Mouse (Mus musculus): Measurements from ENCODE around the gene Ablim1. TPM values are rescaled to one million over a fixed set of nuclear protein-coding genes. Genes with fewer than 3 reads are reported as not detected.
A peak's percentile ranks its signal among the peaks of the same experiment; 100 is the strongest.

Ablim1 gene
- polyA plus RNA-seq, 1 experiment from 2014 or later, result 62.0 TPM

GRCm38 (mm10) chr19:57279666-57280065 is 35.1 kb downstream of the Ablim1 start:
- 78% methylated on average over 4 of the region's 4 CpGs for WGBS
- no peak overlapping the region for H3K27ac ChIP-seq (replicated peaks)
- DNase-seq (ENCODE audit: low spot score) (no peak), ATAC-seq (ENCODE audit: low FRiP score, low TSS enrichment) (no peak)
- no peaks in the 10 kb centered on the region for H3K9me3 ChIP-seq (ENCODE audit: control insufficient read depth, low read length)
- H3K36me3 ChIP-seq (ENCODE audit: control insufficient read depth, insufficient read depth, low read length), result no peaks in the 10 kb centered on the region
- no peaks in the 10 kb centered on the region for H3K27me3 ChIP-seq (ENCODE audit: control insufficient read depth, insufficient read depth, low read length)
- H3K9ac ChIP-seq (ENCODE audit: low read length), result no peak overlapping the region
- H3K4me3 ChIP-seq (ENCODE audit: low read depth, low read length), result no peak overlapping the region
- TF ChIP-seq CTCF (IDR thresholded peaks at IDR 0.05; ENCODE audit: low read depth) (no peak), EP300 (optimal IDR thresholded peaks at IDR 0.05) (no peak)
- 0 out of 2 replicates have a peak, but pooled peaks cover 3% of the 10 kb centered on the region for H3K4me1 ChIP-seq (replicated peaks; ENCODE audit: control insufficient read depth, insufficient read depth)
- H3K4me2 ChIP-seq (replicated peaks; ENCODE audit: low read depth), result no peak overlapping the region

DNA sequence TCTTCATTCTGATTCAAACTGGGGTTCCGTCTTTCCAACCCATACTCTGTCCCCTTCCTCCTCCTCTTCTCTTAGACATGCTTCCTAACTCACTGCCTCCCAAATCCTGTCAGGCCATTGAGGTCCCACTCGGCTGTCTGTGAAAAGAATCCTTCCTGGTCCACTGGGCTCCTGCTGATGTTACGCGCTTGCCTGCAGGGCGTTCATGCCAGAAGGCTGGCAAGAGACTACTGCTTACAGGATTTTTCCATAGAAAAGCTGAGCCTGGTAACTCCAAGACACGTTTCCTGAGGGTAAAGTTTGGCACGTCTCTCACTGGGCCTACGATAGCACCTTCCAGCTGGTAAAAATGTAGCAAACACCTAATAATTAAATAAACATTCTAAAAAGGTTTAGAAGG is 36.5 kb downstream of the Ablim1 start:
- DNase-seq (ENCODE audit: low spot score), result no peak
- no peaks in the 10 kb centered on the region for H3K36me3 ChIP-seq (ENCODE audit: control insufficient read depth, insufficient read depth, low read length)
- no peak overlapping the region for H3K4me2 ChIP-seq (replicated peaks; ENCODE audit: low read depth)
- H3K4me3 ChIP-seq (ENCODE audit: low read depth, low read length), result no peak overlapping the region
- H3K9me3 ChIP-seq (ENCODE audit: control insufficient read depth, low read length), result no peaks in the 10 kb centered on the region
- H3K9ac ChIP-seq (ENCODE audit: low read length), result no peak overlapping the region
- peaks cover 3% of the 10 kb centered on the region; the same call in 1 of the 2 replicates for H3K4me1 ChIP-seq (replicated peaks; ENCODE audit: control insufficient read depth, insufficient read depth)
- H3K27me3 ChIP-seq (ENCODE audit: control insufficient read depth, insufficient read depth, low read length), result no peaks in the 10 kb centered on the region
- 84% methylated on average over 8 of the region's 8 CpGs for WGBS
- TF ChIP-seq CTCF (IDR thresholded peaks at IDR 0.05; ENCODE audit: low read depth) (no peak), EP300 (optimal IDR thresholded peaks at IDR 0.05) (no peak)
- no peak for ATAC-seq (ENCODE audit: low FRiP score, low TSS enrichment)
- no peak overlapping the region for H3K27ac ChIP-seq (replicated peaks)

DNA sequence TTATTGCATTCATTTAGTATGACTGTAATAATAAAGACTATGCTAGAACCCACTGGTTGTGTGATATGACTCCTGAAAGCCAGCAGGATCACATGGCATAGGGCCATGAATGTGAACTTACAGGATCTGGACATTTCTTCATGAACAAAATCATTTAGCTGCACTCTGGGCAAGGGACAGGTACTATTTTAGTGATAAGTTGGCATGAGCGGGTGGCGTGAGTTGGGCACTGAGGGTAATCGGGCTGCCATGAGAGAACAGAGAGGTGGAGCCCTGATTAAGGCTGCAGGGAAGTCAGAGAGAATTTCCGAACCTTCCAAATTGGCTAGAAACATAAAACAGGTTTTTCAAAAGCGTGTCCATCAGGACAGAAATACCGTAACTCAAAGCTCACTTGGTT is 37.7 kb downstream of the Ablim1 start:
- TF ChIP-seq EP300 (optimal IDR thresholded peaks at IDR 0.05), result no peak
- no peak for TF ChIP-seq CTCF (IDR thresholded peaks at IDR 0.05; ENCODE audit: low read depth)
- DNase-seq (ENCODE audit: low spot score), result no peak
- H3K4me2 ChIP-seq (replicated peaks; ENCODE audit: low read depth), result no peak overlapping the region
- no peaks in the 10 kb centered on the region for H3K36me3 ChIP-seq (ENCODE audit: control insufficient read depth, insufficient read depth, low read length)
- H3K4me1 ChIP-seq (replicated peaks; ENCODE audit: control insufficient read depth, insufficient read depth), result peaks cover 3% of the 10 kb centered on the region; the same call in 1 of the 2 replicates
- no peaks in the 10 kb centered on the region for H3K27me3 ChIP-seq (ENCODE audit: control insufficient read depth, insufficient read depth, low read length)
- ATAC-seq (ENCODE audit: low FRiP score, low TSS enrichment), result no peak
- no peak overlapping the region for H3K4me3 ChIP-seq (ENCODE audit: low read depth, low read length)
- 82% methylated on average over 6 of the region's 6 CpGs for WGBS
- no peak overlapping the region for H3K27ac ChIP-seq (replicated peaks)
- H3K9ac ChIP-seq (ENCODE audit: low read length), result no peak overlapping the region
- H3K9me3 ChIP-seq (ENCODE audit: control insufficient read depth, low read length), result no peaks in the 10 kb centered on the region

- no peaks in the 10 kb centered on the region for H3K9me3 ChIP-seq (ENCODE audit: control insufficient read depth, low read length)
- H3K4me3 ChIP-seq (ENCODE audit: low read depth, low read length), result peak overlapping the region; percentile 24; the same call in 1 of the 2 replicates
- H3K4me2 ChIP-seq (replicated peaks; ENCODE audit: low read depth), result peak overlapping the region; percentile 53
- no peak overlapping the region; the same call in 1 of the 2 replicates for H3K9ac ChIP-seq (ENCODE audit: low read length)
- H3K36me3 ChIP-seq (ENCODE audit: control insufficient read depth, insufficient read depth, low read length), result no peaks in the 10 kb centered on the region
- no peak for TF ChIP-seq EP300 (optimal IDR thresholded peaks at IDR 0.05)
- TF ChIP-seq CTCF (IDR thresholded peaks at IDR 0.05; ENCODE audit: low read depth), result no peak
- 12% methylated on average over 15 of the region's 15 CpGs for WGBS
- ATAC-seq (ENCODE audit: low FRiP score, low TSS enrichment) (peak; percentile 27; the same call in 1 of the 2 replicates), DNase-seq (ENCODE audit: low spot score) (peak; percentile 29)
- H3K4me1 ChIP-seq (replicated peaks; ENCODE audit: control insufficient read depth, insufficient read depth), result peaks cover 3% of the 10 kb centered on the region; the same call in 1 of the 2 replicates
- H3K27me3 ChIP-seq (ENCODE audit: control insufficient read depth, insufficient read depth, low read length), result no peaks in the 10 kb centered on the region
- peak overlapping the region; percentile 56 for H3K27ac ChIP-seq (replicated peaks)
Measured at GRCm38 (mm10) chr19:57275166-57275953, 39.4 kb downstream of the Ablim1 start.

DNA sequence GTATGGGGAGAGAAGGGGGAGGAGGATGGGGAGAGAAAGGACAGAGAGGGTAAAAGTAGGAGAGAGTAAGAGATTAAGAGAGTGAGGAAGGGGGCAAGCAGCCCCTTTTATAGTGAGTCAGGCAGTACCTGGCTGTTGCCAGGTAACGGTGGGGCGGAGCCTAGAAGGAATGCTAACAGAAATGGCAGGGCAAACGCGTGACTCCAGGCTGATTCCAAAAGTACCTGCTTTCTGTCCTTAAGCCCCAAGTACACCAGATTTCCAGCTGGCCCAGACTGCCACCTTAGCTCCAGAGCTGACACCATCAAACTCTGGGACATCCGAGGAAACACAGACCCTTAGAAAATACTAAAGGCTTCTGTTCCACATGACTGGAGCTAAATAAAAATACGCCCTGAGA is 40.0 kb downstream of the Ablim1 start:
- ATAC-seq (ENCODE audit: low FRiP score, low TSS enrichment) (0 out of 2 replicates have a peak, but pooled peaks have one; percentile 20), DNase-seq (ENCODE audit: low spot score) (peak; percentile 77)
- Histone ChIP-seq H3K36me3 (ENCODE audit: control insufficient read depth, insufficient read depth, low read length) (no peaks in the 10 kb centered on the region), H3K4me1 (replicated peaks; ENCODE audit: control insufficient read depth, insufficient read depth) (peaks cover 3% of the 10 kb centered on the region; the same call in 1 of the 2 replicates), H3K9ac (ENCODE audit: low read length) (no peak overlapping the region; the same call in 1 of the 2 replicates), H3K27me3 (ENCODE audit: control insufficient read depth, insufficient read depth, low read length) (no peaks in the 10 kb centered on the region), H3K4me2 (replicated peaks; ENCODE audit: low read depth) (peak overlapping the region; percentile 53), H3K9me3 (ENCODE audit: control insufficient read depth, low read length) (no peaks in the 10 kb centered on the region), H3K27ac (replicated peaks) (peak overlapping the region; percentile 56), H3K4me3 (ENCODE audit: low read depth, low read length) (peak overlapping the region; percentile 24; the same call in 1 of the 2 replicates)
- 19% methylated on average over 6 of the region's 6 CpGs for WGBS
- TF ChIP-seq CTCF (IDR thresholded peaks at IDR 0.05; ENCODE audit: low read depth) (no peak), EP300 (optimal IDR thresholded peaks at IDR 0.05) (no peak)

DNA sequence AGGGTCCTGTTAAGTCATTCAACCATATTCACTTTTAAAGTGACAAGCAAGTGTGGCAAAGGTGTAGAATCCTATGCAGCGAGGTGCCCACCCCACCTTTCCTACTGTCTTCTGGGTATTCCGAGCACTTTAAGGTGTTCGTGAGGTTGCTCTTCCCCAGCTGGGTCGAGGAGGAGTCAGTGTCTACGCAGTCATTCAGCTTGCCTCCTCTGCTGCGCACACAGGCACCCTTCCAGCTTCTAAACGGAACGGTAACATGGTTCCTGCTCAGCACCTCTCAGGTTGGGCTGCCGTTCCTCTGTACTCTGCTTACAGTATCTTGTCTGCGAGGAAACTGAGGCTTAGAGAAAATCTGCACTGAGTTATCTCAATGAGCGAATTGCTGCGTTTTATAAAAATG is 40.4 kb downstream of the Ablim1 start:
- no peak for ATAC-seq (ENCODE audit: low FRiP score, low TSS enrichment)
- no peak for TF ChIP-seq CTCF (IDR thresholded peaks at IDR 0.05; ENCODE audit: low read depth)
- no peak for TF ChIP-seq EP300 (optimal IDR thresholded peaks at IDR 0.05)
- no peaks in the 10 kb centered on the region for H3K36me3 ChIP-seq (ENCODE audit: control insufficient read depth, insufficient read depth, low read length)
- peaks cover 3% of the 10 kb centered on the region; the same call in 1 of the 2 replicates for H3K4me1 ChIP-seq (replicated peaks; ENCODE audit: control insufficient read depth, insufficient read depth)
- no peaks in the 10 kb centered on the region for H3K9me3 ChIP-seq (ENCODE audit: control insufficient read depth, low read length)
- H3K4me2 ChIP-seq (replicated peaks; ENCODE audit: low read depth), result peak overlapping the region; percentile 53
- no peaks in the 10 kb centered on the region for H3K27me3 ChIP-seq (ENCODE audit: control insufficient read depth, insufficient read depth, low read length)
- H3K27ac ChIP-seq (replicated peaks), result no peak overlapping the region
- WGBS, result 43% methylated on average over 12 of the region's 12 CpGs
- no peak for DNase-seq (ENCODE audit: low spot score)
- H3K9ac ChIP-seq (ENCODE audit: low read length), result no peak overlapping the region
- H3K4me3 ChIP-seq (ENCODE audit: low read depth, low read length), result peak overlapping the region; percentile 24; the same call in 1 of the 2 replicates

Measured in stomach, postnatal 0 days (tissue).